Mouse (Mus musculus): ENCODE results near the gene Adgrl1.

GRCm38 (mm10) chr8:83971661-83972060 lies 71.8 kb downstream of the Adgrl1 start:
- TF ChIP-seq CTCF (IDR thresholded peaks at IDR 0.05; ENCODE audit: borderline replicate concordance, extremely low read depth, insufficient read depth, insufficient read length) (no peak), POLR2A (IDR thresholded peaks at IDR 0.05; ENCODE audit: borderline replicate concordance, extremely low read depth, insufficient read depth, insufficient read length, poor library complexity, severe bottlenecking) (no peak)

All from brain, embryonic 14.5 days (tissue).